Mouse (Mus musculus): ENCODE measurements around the gene Gpr153. TPM values are rescaled to one million over a fixed set of nuclear protein-coding genes. Genes with fewer than 3 reads are reported as not detected.
"Not testable (repeated sequence)": the region's sequence is repeated elsewhere in the genome, so short reads cannot be mapped to it uniquely, and the experiment has no call there.

Gene Gpr153
- 1 to 10 TPM; 5.4 to 6.0 TPM for total RNA-seq (2021)

DNA sequence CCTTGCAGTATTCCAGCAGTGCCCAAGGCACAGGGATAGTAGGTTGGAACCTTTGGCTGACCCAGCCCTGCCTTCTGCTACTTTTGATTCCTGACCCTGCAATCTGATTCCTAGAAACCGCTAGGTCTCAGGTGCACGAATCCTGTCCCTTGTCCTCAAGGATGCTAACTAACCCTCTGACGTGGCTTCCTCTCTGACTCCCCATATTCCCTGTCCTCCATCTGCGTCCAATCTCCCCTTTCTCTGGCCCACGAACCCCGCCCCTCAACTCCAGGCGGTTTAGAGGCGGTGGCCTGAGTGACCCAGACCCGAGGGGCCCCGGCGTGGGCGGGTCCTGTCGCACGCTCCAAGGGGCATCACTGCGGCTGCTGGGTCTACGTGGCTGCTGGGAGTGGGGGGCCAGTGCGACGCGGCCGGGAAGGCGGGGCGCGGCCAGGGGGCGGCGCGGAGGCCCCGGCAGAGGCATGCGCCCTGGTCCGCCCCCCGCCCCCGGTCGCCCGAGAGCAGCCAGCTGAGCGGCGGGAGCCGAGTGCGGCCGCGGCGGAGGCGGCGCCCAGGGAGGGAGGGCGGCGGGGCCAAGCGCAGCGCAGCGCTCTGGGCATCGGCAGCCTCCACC is at the start of gene Gpr153:
TSS of gene Gpr153 (plus strand) at position 612 of the 616 bp plus-strand sequence.
- peak in 1 of 2 experiments; percentile 33 for DNase-seq (ENCODE audit: extremely low spot score in 1 of 2, low spot score in 1 of 2)

- peak in 1 of 2 experiments; percentile 34 for DNase-seq (ENCODE audit: extremely low spot score in 1 of 2, low spot score in 1 of 2)
Observed at GRCm38 (mm10) chr4:152226901-152227486, 47.0 kb upstream of the Gpr153 start.

GRCm38 (mm10) chr4:152227749-152228527 is 46.1 kb upstream of the Gpr153 start:
- no peak for DNase-seq (ENCODE audit: extremely low spot score in 1 of 2, low spot score in 1 of 2)

GRCm38 (mm10) chr4:152230331-152230730 is 43.7 kb upstream of the Gpr153 start:
- not testable (repeated sequence) for DNase-seq (ENCODE audit: extremely low spot score in 1 of 2, low spot score in 1 of 2)

- DNase-seq (ENCODE audit: extremely low spot score in 1 of 2, low spot score in 1 of 2), result no peak
Observed at GRCm38 (mm10) chr4:152231326-152231725, 42.7 kb upstream of the Gpr153 start.

DNA sequence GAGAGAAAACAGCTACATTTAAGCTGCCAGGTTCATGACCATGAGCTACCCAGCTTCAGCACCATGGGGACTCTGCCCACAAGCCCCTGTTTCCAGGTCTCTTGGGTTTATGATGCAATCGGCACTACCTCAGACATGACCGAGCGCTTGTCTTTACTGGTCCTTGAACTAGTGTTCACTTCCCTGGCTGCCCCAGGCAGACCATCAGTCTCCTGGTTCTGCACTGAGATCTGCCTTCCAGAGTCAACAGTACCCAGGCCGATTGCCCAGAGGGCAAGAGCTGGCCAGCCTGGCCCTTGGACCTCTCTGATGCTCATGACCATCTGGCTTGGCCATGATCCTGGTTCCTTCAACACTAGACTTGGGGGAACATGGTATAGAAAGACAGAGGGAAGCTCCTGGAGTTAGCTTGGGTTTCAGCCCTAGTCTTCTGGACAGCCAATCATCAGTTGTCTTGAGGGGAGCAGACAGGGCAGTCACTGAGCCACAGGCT is 41.6 kb upstream of the Gpr153 start:
- no peak for DNase-seq (ENCODE audit: extremely low spot score in 1 of 2, low spot score in 1 of 2)

DNA sequence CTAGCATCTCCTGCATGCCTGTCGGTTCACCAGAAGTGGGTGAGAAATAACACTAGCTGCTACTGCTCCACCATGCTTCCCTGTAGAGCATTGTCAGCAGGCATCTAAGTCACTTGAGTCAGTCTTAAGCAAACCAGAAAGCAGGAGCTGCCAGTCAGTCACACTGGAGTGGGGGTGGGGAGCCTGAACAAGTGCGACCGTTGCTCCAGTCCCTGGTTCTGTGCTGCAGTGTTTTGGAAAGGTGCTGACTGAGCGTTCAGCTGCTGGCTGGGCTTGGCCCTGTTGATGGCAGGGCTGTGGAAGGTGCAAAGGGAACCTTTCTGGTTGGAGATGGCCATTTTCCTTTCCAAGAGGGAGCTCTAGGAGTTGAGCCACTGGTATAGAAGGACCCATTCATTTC is 34.1 kb upstream of the Gpr153 start:
- DNase-seq (ENCODE audit: extremely low spot score in 1 of 2, low spot score in 1 of 2), result no peak

GRCm38 (mm10) chr4:152243241-152243891 is 30.7 kb upstream of the Gpr153 start:
- DNase-seq (ENCODE audit: extremely low spot score in 1 of 2, low spot score in 1 of 2), result no peak

DNA sequence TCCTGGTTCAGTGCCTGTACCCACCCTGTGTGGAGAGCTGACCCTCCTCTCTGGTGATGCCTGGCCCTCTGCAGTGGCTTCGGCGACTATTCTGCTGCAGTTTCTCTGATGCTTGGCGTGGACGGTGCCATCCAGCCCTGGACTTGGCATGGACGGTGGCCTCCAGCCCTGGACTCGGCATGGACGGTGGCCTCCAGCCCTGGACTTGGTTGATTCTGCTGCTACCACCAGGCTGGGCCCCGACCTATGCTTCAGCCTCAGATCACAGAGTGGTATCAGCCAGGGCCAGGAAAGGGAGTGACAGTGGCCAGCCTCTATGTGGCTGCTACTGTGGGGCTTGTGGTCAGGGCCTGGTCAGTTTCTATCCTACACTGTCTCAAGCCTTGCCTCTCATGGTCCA is 30.1 kb upstream of the Gpr153 start:
- no peak for DNase-seq (ENCODE audit: extremely low spot score in 1 of 2, low spot score in 1 of 2)

DNA sequence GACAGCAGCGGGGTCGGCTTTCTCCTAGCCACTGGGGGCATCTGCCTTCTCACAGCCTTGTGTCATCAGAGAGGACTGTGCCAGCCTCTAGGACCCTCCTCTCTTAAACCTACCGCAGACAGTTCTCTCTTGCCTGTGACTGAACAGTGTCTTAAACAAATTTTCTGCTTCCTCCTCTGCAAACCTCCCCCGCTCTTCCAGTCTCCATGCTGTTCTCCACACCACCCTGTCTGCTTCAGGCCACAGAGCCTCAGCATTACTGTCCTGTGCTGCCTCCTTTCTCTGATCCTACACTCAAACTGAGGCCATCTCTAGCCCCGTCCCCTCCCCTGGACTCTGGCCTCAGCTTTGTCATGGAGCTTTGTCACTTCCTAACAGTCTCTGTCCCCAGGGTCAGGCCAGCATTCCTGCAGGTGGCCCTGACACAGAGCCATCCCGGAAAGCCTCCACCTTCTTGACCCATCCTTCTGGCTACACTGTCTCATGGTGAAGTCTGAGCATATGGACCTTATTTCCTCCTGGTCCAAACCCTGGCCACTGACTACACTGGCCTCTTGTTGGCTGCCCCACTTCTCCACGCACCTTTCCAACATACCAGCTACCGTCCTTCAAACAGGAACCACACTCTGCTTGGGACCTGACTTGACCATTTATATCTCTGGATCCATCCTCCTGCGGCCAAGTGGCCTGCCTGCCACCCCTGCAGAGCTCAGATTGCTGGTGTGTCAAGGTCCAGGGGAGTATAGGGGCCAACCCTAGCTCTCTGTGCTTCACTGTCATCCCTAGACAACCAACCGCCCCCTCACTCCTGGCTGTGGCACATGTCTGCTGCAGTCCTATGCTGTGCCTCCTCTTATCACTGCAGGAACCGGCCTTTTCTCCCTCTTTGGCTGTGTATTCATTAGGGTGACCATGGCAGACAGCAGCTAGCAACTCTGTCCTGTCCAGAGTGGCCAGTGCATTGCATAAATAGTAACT is 29.2 kb upstream of the Gpr153 start:
- no peak for DNase-seq (ENCODE audit: extremely low spot score in 1 of 2, low spot score in 1 of 2)

DNA sequence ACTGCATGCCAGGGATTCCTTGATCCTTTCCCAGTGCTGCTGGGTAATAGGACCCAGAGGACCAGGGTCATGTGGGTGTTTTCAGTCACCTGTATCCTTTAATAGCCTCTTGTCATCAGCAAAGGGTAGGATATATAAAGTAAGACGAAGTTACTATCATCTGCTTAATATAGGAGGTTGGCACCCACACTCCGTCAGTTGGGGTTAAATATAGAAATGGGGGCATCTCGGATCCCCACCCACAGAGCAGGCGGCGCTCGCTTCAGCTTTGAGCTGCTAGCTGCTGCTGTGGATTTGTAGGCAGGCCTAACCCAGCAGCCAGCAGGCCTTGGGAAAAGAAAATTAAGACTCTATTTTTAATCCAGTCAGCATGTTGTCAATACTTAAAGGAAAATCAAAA is 28.0 kb upstream of the Gpr153 start:
- no peak for DNase-seq (ENCODE audit: extremely low spot score in 1 of 2, low spot score in 1 of 2)

GRCm38 (mm10) chr4:152247195-152247594 is 26.8 kb upstream of the Gpr153 start:
- no peak for DNase-seq (ENCODE audit: extremely low spot score in 1 of 2, low spot score in 1 of 2)

- no peak for DNase-seq (ENCODE audit: extremely low spot score in 1 of 2, low spot score in 1 of 2)
Observed at GRCm38 (mm10) chr4:152250615-152251014, 23.4 kb upstream of the Gpr153 start.

DNA sequence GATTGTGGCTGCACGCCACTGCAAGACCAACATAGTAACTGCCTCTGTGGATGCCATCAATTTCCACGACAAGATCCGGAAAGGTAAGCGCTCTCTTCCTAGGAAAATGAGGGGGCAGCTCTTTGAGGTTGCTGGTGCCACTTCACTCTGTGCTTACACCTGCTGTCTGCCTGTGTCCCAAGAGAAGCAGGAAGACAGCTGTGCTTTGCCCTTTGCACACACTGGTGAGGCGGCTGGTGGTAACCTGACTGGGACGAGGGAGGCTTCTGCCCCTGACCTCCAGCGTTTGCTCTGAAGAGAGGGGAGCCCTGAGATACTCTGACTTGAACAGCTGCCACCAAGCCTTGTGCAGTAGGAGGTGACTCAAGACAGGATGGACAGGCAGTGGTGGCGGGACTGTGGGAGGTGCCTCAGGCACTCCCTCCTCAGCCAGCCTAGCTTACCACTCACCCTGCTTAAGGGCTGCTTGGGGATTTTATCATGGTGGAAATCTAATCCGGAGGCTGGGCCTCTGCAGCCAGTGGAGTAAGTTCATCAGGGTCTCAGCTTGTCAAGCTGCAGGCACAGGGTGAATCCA is 20.8 kb upstream of the Gpr153 start:
- no peak for DNase-seq (ENCODE audit: extremely low spot score in 1 of 2, low spot score in 1 of 2)

DNA sequence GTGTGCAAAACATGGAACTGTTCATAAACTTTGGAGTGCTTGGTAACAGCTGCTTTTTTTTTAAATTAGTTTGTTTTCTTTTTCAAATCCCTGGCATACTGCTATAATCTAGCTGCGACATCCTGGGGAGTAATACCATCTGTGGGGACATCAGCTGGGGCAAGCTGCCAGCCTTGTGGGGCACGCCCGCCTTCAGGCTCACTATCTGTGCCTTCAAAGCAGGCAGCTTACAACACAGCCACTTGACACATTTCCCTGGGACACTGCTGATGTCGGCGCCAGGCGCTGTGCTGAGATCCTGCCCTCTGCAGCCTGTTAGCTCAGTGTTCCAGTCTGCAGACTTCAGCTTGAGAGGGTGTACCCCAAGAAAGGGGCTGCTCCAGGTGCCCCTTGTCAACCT is 17.0 kb upstream of the Gpr153 start:
- peak; percentile 63 to 74 for DNase-seq (ENCODE audit: extremely low spot score in 1 of 2, low spot score in 1 of 2)

GRCm38 (mm10) chr4:152260451-152260850 is 13.6 kb upstream of the Gpr153 start:
- DNase-seq (ENCODE audit: extremely low spot score in 1 of 2, low spot score in 1 of 2), result no peak

DNA sequence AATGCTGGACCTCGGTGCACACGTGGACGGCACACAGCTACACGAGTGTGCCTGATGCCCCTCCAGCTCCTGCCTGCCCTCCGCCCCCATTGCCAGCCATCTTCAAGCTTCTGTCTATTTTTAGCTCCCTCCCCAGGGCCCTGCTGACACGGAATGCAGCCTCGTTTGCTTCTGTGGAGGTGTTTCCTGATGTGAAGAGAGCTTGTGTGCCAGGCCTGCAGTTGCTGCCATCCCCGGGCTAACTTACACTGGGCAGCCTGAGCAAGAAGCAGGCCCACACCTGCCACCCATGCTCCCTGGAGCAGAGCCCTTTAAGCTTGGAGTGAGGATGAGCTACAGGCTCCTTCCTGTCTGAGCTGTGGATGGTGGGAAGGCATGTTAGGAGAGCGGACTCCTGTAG is 11.8 kb upstream of the Gpr153 start:
- no peak for DNase-seq (ENCODE audit: extremely low spot score in 1 of 2, low spot score in 1 of 2)

GRCm38 (mm10) chr4:152263089-152263488 is 10.9 kb upstream of the Gpr153 start:
- no peak for DNase-seq (ENCODE audit: extremely low spot score in 1 of 2, low spot score in 1 of 2)

GRCm38 (mm10) chr4:152263512-152264176 is 10.4 kb upstream of the Gpr153 start:
- no peak for DNase-seq (ENCODE audit: extremely low spot score in 1 of 2, low spot score in 1 of 2)

Data from layer of hippocampus, postnatal 25 days (tissue).